Mouse (Mus musculus) 3T3-L1 (cell line): Measurements from ENCODE around the gene Ankrd63.
A peak's percentile ranks its signal among the peaks of the same experiment; 100 is the strongest.

Experiments
- DNase-seq: peaks from one replicate; pipeline ENCODE4 v3.0.0-alpha.2; 2015; ENCODE audit warnings: low read depth, low spot score

Gene Ankrd63

GRCm38 (mm10) chr2:118726873-118727272 is 23.1 kb upstream of the Ankrd63 start:
- DNase-seq, result no peak

- DNase-seq, result no peak
Observed at GRCm38 (mm10) chr2:118725511-118725910, 21.7 kb upstream of the Ankrd63 start.

GRCm38 (mm10) chr2:118723693-118724486 is 20.1 kb upstream of the Ankrd63 start:
- DNase-seq, result no peak

- no peak for DNase-seq
Observed at GRCm38 (mm10) chr2:118716677-118717076, 12.9 kb upstream of the Ankrd63 start.

GRCm38 (mm10) chr2:118714230-118714629 is 10.5 kb upstream of the Ankrd63 start:
- no peak for DNase-seq

- DNase-seq, result no peak
Observed at GRCm38 (mm10) chr2:118713631-118714030, 9.9 kb upstream of the Ankrd63 start.

- no peak for DNase-seq
Observed at GRCm38 (mm10) chr2:118711038-118711494, 7.3 kb upstream of the Ankrd63 start.

GRCm38 (mm10) chr2:118709655-118710221 is 6.0 kb upstream of the Ankrd63 start:
- peak; percentile 30 for DNase-seq

- DNase-seq, result no peak
Observed at GRCm38 (mm10) chr2:118708472-118708871, 4.7 kb upstream of the Ankrd63 start.

GRCm38 (mm10) chr2:118706436-118706835 is 2.7 kb upstream of the Ankrd63 start:
- DNase-seq, result no peak

- no peak for DNase-seq
Observed at GRCm38 (mm10) chr2:118702883-118703761, 641 bp downstream of the Ankrd63 start.

GRCm38 (mm10) chr2:118701971-118702882 is 1.5 kb downstream of the Ankrd63 start:
- no peak for DNase-seq

GRCm38 (mm10) chr2:118701161-118701560 is 2.6 kb downstream of the Ankrd63 start:
- no peak for DNase-seq

GRCm38 (mm10) chr2:118700179-118701062 is 3.3 kb downstream of the Ankrd63 start:
- DNase-seq, result peak; percentile 76

GRCm38 (mm10) chr2:118697955-118698354 is 5.8 kb downstream of the Ankrd63 start:
- peak; percentile 98 for DNase-seq

- DNase-seq, result peak; percentile 58
Observed at GRCm38 (mm10) chr2:118697311-118697877, 6.4 kb downstream of the Ankrd63 start.

GRCm38 (mm10) chr2:118696451-118697308 is 7.1 kb downstream of the Ankrd63 start:
- DNase-seq, result no peak

GRCm38 (mm10) chr2:118695677-118696232 is 8.0 kb downstream of the Ankrd63 start:
- DNase-seq, result peak; percentile 89
